8 mouse cellular contexts compared by ENCODE assay signal in genomic region chr3:135436901-135437616, GRCm38 (mm10). TPM values are rescaled to one million over a fixed set of nuclear protein-coding genes. Genes with fewer than 3 reads are reported as not detected.
DNase-seq lines count a peak whose midpoint lies in the region; ATAC-seq and TF ChIP-seq lines count a peak whose summit lies in the region.

No protein-coding gene starts in this region.

- in situ Hi-C loops in ES-E14 (cut with MboI; ENCODE audit: low sequenced_read_pairs in 2 of 2, unreplicated experiment in 2 of 2): no loop called here

- H3K9ac ChIP-seq in heart, embryonic 13.5 days: peak overlapping the region; percentile 86
- H3K9ac ChIP-seq in ES-E14 (ENCODE audit: insufficient read depth, low read depth, low read length, poor library complexity, severe bottlenecking): peak overlapping the region; percentile 91
- H3K9ac ChIP-seq in forebrain, embryonic 14.5 days (ENCODE audit: low read length): peak overlapping the region; percentile 78
- peak overlapping the region; percentile 68 for H3K9ac ChIP-seq in liver, postnatal 0 days (replicated peaks)

- H3K36me3 ChIP-seq in heart, embryonic 13.5 days: peaks cover 20% of the 10 kb centered on the region
- H3K36me3 ChIP-seq in ES-E14 (ENCODE audit: control insufficient read depth, insufficient read depth, low read length, poor library complexity, severe bottlenecking): peaks cover 2% of the 10 kb centered on the region; the same call in 1 of the 2 replicates
- 0 out of 2 replicates have a peak, but pooled peaks cover 6% of the 10 kb centered on the region for H3K36me3 ChIP-seq in forebrain, embryonic 14.5 days (ENCODE audit: control insufficient read depth, insufficient read depth, low read length)
- H3K36me3 ChIP-seq in liver, postnatal 0 days (replicated peaks; ENCODE audit: insufficient read depth, low read length): peaks cover 11% of the 10 kb centered on the region; the same call in 1 of the 2 replicates

- peak overlapping the region; percentile 82 for H3K27ac ChIP-seq in heart, embryonic 13.5 days (replicated peaks)
- H3K27ac ChIP-seq in ES-E14 (ENCODE audit: insufficient read depth, low read depth, low read length, poor library complexity, severe bottlenecking): peak overlapping the region; percentile 96; the same call in 1 of the 2 replicates
- peak overlapping the region; percentile 100 for H3K27ac ChIP-seq in forebrain, embryonic 14.5 days (ENCODE audit: low read depth, low read length)
- peak overlapping the region; percentile 87 for H3K27ac ChIP-seq in liver, postnatal 0 days (ENCODE audit: low read depth)

- no peak for TF ChIP-seq CTCF in liver, postnatal 0 days (IDR thresholded peaks at IDR 0.05; ENCODE audit: low read depth)

- H3K9me3 ChIP-seq in heart, embryonic 13.5 days: no peaks in the 10 kb centered on the region
- H3K9me3 ChIP-seq in ES-E14 (ENCODE audit: control insufficient read depth, insufficient read depth, low read depth, low read length): no peaks in the 10 kb centered on the region
- no peaks in the 10 kb centered on the region for H3K9me3 ChIP-seq in forebrain, embryonic 14.5 days (replicated peaks; ENCODE audit: control insufficient read depth, low read length)
- H3K9me3 ChIP-seq in liver, postnatal 0 days (ENCODE audit: low read length): no peaks in the 10 kb centered on the region

- peak overlapping the region; percentile 76 for H3K4me2 ChIP-seq in heart, embryonic 13.5 days
- peak overlapping the region; percentile 64 for H3K4me2 ChIP-seq in forebrain, embryonic 14.5 days (ENCODE audit: low read length)
- H3K4me2 ChIP-seq in liver, postnatal 0 days (ENCODE audit: low read depth, low read length): peak overlapping the region; percentile 86

- peak overlapping the region; percentile 97 for H3K4me3 ChIP-seq in heart, embryonic 13.5 days
- H3K4me3 ChIP-seq in ES-E14 (ENCODE audit: insufficient read depth in 1 of 2, low read depth in 1 of 2, low read length in 2 of 2, poor library complexity in 1 of 2, severe bottlenecking in 1 of 2): peak overlapping the region; percentile 84 to 87
- H3K4me3 ChIP-seq in forebrain, embryonic 14.5 days (ENCODE audit: low read depth, low read length): peak overlapping the region; percentile 79
- peak overlapping the region; percentile 78 for H3K4me3 ChIP-seq in liver, postnatal 0 days (ENCODE audit: low read depth, low read length)

- 54% methylated on average over 14 of the region's 14 CpGs for WGBS in heart, embryonic 13.5 days
- 30% methylated on average over 14 of the region's 14 CpGs for WGBS in forebrain, embryonic 14.5 days
- WGBS in liver, postnatal 0 days (ENCODE audit: insufficient replicate concordance): 59% methylated on average over 14 of the region's 14 CpGs

- no peak for DNase-seq in heart, adult 9 months (ENCODE audit: low spot score in 2 of 2)
- no peak for DNase-seq in ES-E14 (ENCODE audit: low read depth, low spot score)
- DNase-seq in forebrain, embryonic 14.5 days (ENCODE audit: low spot score): peak; percentile 17
- DNase-seq in liver, postnatal 0 days: no peak
- DNase-seq in gastrocnemius, postnatal 14 days: no peak
- DNase-seq in left cerebral cortex, postnatal 14 days (ENCODE audit: low spot score in 2 of 2): no peak

- intact Hi-C loops in gastrocnemius, postnatal 14 days (cut with DNase I; ENCODE audit: low total_unique reads): no loop called here
- intact Hi-C loops in left cerebral cortex, postnatal 14 days (cut with DNase I): loop anchor here (10.0 kb wide), 1 partner anchor 278 kb away; no protein-coding TSS in a partner anchor

- TF ChIP-seq EP300 in liver, postnatal 0 days (IDR thresholded peaks at IDR 0.05; ENCODE audit: low read depth): no peak

- no peak for ATAC-seq in heart, embryonic 13.5 days (ENCODE audit: extremely low read depth, insufficient number of reproducible peaks, low FRiP score, low TSS enrichment)
- no peak for ATAC-seq in forebrain, embryonic 14.5 days
- no peak for ATAC-seq in liver, postnatal 0 days
- no peak for ATAC-seq in erythroid progenitor cell, adult 5-6 weeks (replicated peaks; ENCODE audit: low FRiP score, poor library complexity, severe bottlenecking)

- no peaks in the 10 kb centered on the region for H3K27me3 ChIP-seq in heart, embryonic 13.5 days (replicated peaks)
- H3K27me3 ChIP-seq in forebrain, embryonic 14.5 days (replicated peaks; ENCODE audit: control insufficient read depth, insufficient read depth, low read length): no peaks in the 10 kb centered on the region
- H3K27me3 ChIP-seq in liver, postnatal 0 days (ENCODE audit: insufficient read depth, low read length): no peaks in the 10 kb centered on the region

- H3K4me1 ChIP-seq in heart, embryonic 13.5 days: peaks cover 17% of the 10 kb centered on the region
- H3K4me1 ChIP-seq in ES-E14 (ENCODE audit: control insufficient read depth in 2 of 2, insufficient read depth in 2 of 2, low read length in 2 of 2, poor library complexity in 1 of 2): peaks cover 0 to 11% of the 10 kb centered on the region in 2 experiments; a peak in 1 of 4 replicates
- peaks cover 7% of the 10 kb centered on the region for H3K4me1 ChIP-seq in forebrain, embryonic 14.5 days (ENCODE audit: control insufficient read depth, insufficient read depth, low read length)
- no peaks in the 10 kb centered on the region for H3K4me1 ChIP-seq in liver, postnatal 0 days (ENCODE audit: insufficient read depth)

TF ChIP-seq in ES-E14, 5 proteins besides CTCF, POLR2A, EP300 and RAD21:
- TF ChIP-seq CHD2 (IDR thresholded peaks at IDR 0.05; ENCODE audit: low read depth, low read length) (0 out of 2 replicates have a peak, but pooled peaks have one; percentile 13), MAFK (IDR thresholded peaks at IDR 0.05; ENCODE audit: insufficient read depth, low read depth, low read length) (no peak)
TF ChIP-seq in ES-E14: peak in this region for 1.

RNA-seq across cellular contexts. Expression of gene Ube2d3, which starts 0.9 kb away (rescaled TPM):
- polyA plus RNA-seq in heart, embryonic 13.5 days (2015; fragmentation: Nextera tagmentation; extraction: Ambion mirVana): 398 and 436 TPM in 2 replicates
- 298 and 321 TPM in 2 replicates for total RNA-seq in ES-E14 (2012; rRNA removed)
- 473 and 475 TPM in 2 replicates for polyA plus RNA-seq in forebrain, embryonic 14.5 days (2014; fragmentation: Nextera tagmentation; extraction: Ambion mirVana)
- polyA plus RNA-seq in liver, postnatal 0 days (2015; fragmentation: Nextera tagmentation; extraction: Ambion mirVana): 298 and 303 TPM in 2 replicates
- total RNA-seq in erythroid progenitor cell, adult 5-6 weeks (2015; ENCODE audit: low replicate concordance): 276 and 281 TPM in 2 replicates
- total RNA-seq in erythroid progenitor cell, adult 5-6 weeks (2017; ENCODE audit: low replicate concordance): 204 and 271 TPM in 2 replicates
- 100 to 1,000 TPM; 286 to 311 TPM for total RNA-seq in gastrocnemius, postnatal 14 days (2021)
- total RNA-seq in left cerebral cortex, postnatal 14 days (2021): 100 to 1,000 TPM; 239 to 248 TPM

RNA-seq across cellular contexts. Expression of gene Cisd2, which starts 13.3 kb away (rescaled TPM):
- 45.3 and 52.7 TPM in 2 replicates for polyA plus RNA-seq in heart, embryonic 13.5 days (2015; fragmentation: Nextera tagmentation; extraction: Ambion mirVana)
- total RNA-seq in ES-E14 (2012; rRNA removed): 17.4 and 21.6 TPM in 2 replicates
- polyA plus RNA-seq in forebrain, embryonic 14.5 days (2014; fragmentation: Nextera tagmentation; extraction: Ambion mirVana): 42.5 and 49.5 TPM in 2 replicates
- 24.9 and 26.6 TPM in 2 replicates for polyA plus RNA-seq in liver, postnatal 0 days (2015; fragmentation: Nextera tagmentation; extraction: Ambion mirVana)
- total RNA-seq in erythroid progenitor cell, adult 5-6 weeks (2015; ENCODE audit: low replicate concordance): 37.1 and 72.1 TPM in 2 replicates
- 24.4 and 40.6 TPM in 2 replicates for total RNA-seq in erythroid progenitor cell, adult 5-6 weeks (2017; ENCODE audit: low replicate concordance)
- 10 to 100 TPM; 20.0 to 21.0 TPM for total RNA-seq in gastrocnemius, postnatal 14 days (2021)
- total RNA-seq in left cerebral cortex, postnatal 14 days (2021): 10 to 100 TPM; 41.2 to 42.9 TPM

RNA-seq across cellular contexts. Expression of gene Manba, which starts 48.4 kb away (rescaled TPM):
- 31.5 and 37.4 TPM in 2 replicates for polyA plus RNA-seq in heart, embryonic 13.5 days (2015; fragmentation: Nextera tagmentation; extraction: Ambion mirVana)
- 75.2 and 83.9 TPM in 2 replicates for total RNA-seq in ES-E14 (2012; rRNA removed)
- polyA plus RNA-seq in forebrain, embryonic 14.5 days (2014; fragmentation: Nextera tagmentation; extraction: Ambion mirVana): 4.1 and 4.4 TPM in 2 replicates
- polyA plus RNA-seq in liver, postnatal 0 days (2015; fragmentation: Nextera tagmentation; extraction: Ambion mirVana): 7.3 and 8.0 TPM in 2 replicates
- 16.2 and 17.6 TPM in 2 replicates for total RNA-seq in erythroid progenitor cell, adult 5-6 weeks (2015; ENCODE audit: low replicate concordance)
- total RNA-seq in erythroid progenitor cell, adult 5-6 weeks (2017; ENCODE audit: low replicate concordance): 1.4 and 7.1 TPM in 2 replicates
- total RNA-seq in gastrocnemius, postnatal 14 days (2021): 1 to 10 TPM; 4.6 to 6.6 TPM
- 1 to 10 TPM; 6.8 to 7.9 TPM for total RNA-seq in left cerebral cortex, postnatal 14 days (2021)
